Mouse (Mus musculus) stomach, embryonic 16.5 days (tissue): ENCODE results near the gene Sar1b. TPM values are rescaled to one million over a fixed set of nuclear protein-coding genes. Genes with fewer than 3 reads are reported as not detected.
"Not testable (repeated sequence)": the region's sequence is repeated elsewhere in the genome, so short reads cannot be mapped to it uniquely, and the experiment has no call there.

Source experiments
- ATAC-seq: fragments of 200-750 bp; cut with Nextera tagmentation; 2 replicates; pipeline ENCODE4 v1.8.0; 2017; ENCODE audit warnings: moderate number of reproducible peaks, moderate TSS enrichment; ENCODE audit not compliant: insufficient read depth, low FRiP score
- H3K27ac ChIP-seq: fragments of 300-500 bp; sonication (generic); 2 replicates; pipeline ENCODE4 v1.5.1; 2014; ENCODE audit warnings: low read length
- H3K27me3 ChIP-seq: fragments of 300-500 bp; sonication (generic); 2 replicates; pipeline ENCODE4 v1.6.1; 2014; ENCODE audit warnings: low read length, control low read depth, mixed read lengths; ENCODE audit not compliant: control insufficient read depth, insufficient read depth
- H3K36me3 ChIP-seq: fragments of 300-500 bp; sonication (generic); 2 replicates; pipeline ENCODE4 v1.6.1; 2014; ENCODE audit warnings: low read length; ENCODE audit not compliant: control insufficient read depth, insufficient read depth
- H3K4me1 ChIP-seq: fragments of 300-500 bp; sonication (generic); 2 replicates; pipeline ENCODE4 v1.6.1; 2014; ENCODE audit warnings: low read length, control low read depth, mixed read lengths; ENCODE audit not compliant: control insufficient read depth, insufficient read depth
- H3K4me2 ChIP-seq: fragments of 300-500 bp; sonication (generic); 2 replicates; pipeline ENCODE4 v1.6.1; 2014; ENCODE audit warnings: low read depth, low read length, mixed read lengths
- H3K4me3 ChIP-seq: fragments of 300-500 bp; sonication (generic); replicated peaks from 2 replicates; pipeline ENCODE4 v1.5.1; 2014; ENCODE audit warnings: mild to moderate bottlenecking, low read length
- H3K9ac ChIP-seq: fragments of 300-500 bp; sonication (generic); 2 replicates; pipeline ENCODE4 v1.6.1; 2014; ENCODE audit warnings: low read length
- H3K9me3 ChIP-seq: fragments of 300-500 bp; sonication (generic); replicated peaks from 2 replicates; pipeline ENCODE4 v1.6.1; 2016; ENCODE audit warnings: low read length, control low read depth; ENCODE audit not compliant: control insufficient read depth
- WGBS: fragments of 180-500 bp; shearing (Covaris S2); extraction: QIAGEN DNeasy Blood & Tissue Kit; methylation state at CpG from one replicate; pipeline ENCODE4 v1.1.7; 2014; 5-methylcytosine and 5-hydroxymethylcytosine counted together
- polyA plus RNA-seq: library from polyadenylated mRNA; unstranded; fragments of >200 nt; fragmentation: Nextera tagmentation; extraction: Ambion mirVana; gene quantifications from 2 replicates; pipeline ENCODE4 v1.2.1, GENCODE M21; 2015

The Sar1b gene
- 125 and 126 TPM in 2 replicates for polyA plus RNA-seq

- WGBS: under 1% methylated on average over 30 of the region's 30 CpGs
Measured at GRCm38 (mm10) chr11:51763213-51763907, at the start of gene Sar1b, which contains the start of gene Sec24a. Gene Sar1b (plus strand): TSS chr11:51763687. Gene Sec24a (minus strand): TSS chr11:51763634.

GRCm38 (mm10) chr11:51721066-51721465, 42.4 kb upstream of the Sar1b start:
- 88% methylated on average over 11 of the region's 11 CpGs for WGBS
- Histone ChIP-seq H3K4me3 (no peak overlapping the region), H3K4me2 (no peak overlapping the region), H3K27me3 (no peaks in the 10 kb centered on the region), H3K36me3 (peaks cover 24% of the 10 kb centered on the region), H3K9me3 (no peaks in the 10 kb centered on the region), H3K9ac (no peak overlapping the region), H3K4me1 (no peaks in the 10 kb centered on the region), H3K27ac (no peak overlapping the region)
- no peak for ATAC-seq

More at GRCm38 (mm10) chr11:51763213-51763907, at the start of gene Sar1b, which contains the start of gene Sec24a:
- H3K4me1 ChIP-seq: peaks cover 14% of the 10 kb centered on the region
- peak within 1 kb of the TSS; percentile 100 for H3K4me3 ChIP-seq
- no peak within 1 kb of the TSS; the same call in 1 of the 2 replicates for H3K27ac ChIP-seq
- no peaks in the 10 kb centered on the region for H3K9me3 ChIP-seq
- H3K36me3 ChIP-seq: no peaks in the 10 kb centered on the region
- ATAC-seq: peak; percentile 91
- peak within 1 kb of the TSS; percentile 82 for H3K4me2 ChIP-seq
- no peaks in the 10 kb centered on the region for H3K27me3 ChIP-seq
- peak within 1 kb of the TSS; percentile 95 for H3K9ac ChIP-seq

GRCm38 (mm10) chr11:51732883-51733282, 30.6 kb upstream of the Sar1b start:
- H3K27me3 ChIP-seq: no peaks in the 10 kb centered on the region
- no peaks in the 10 kb centered on the region for H3K9me3 ChIP-seq
- no peak for ATAC-seq
- H3K4me3 ChIP-seq: no peak overlapping the region
- H3K4me2 ChIP-seq: no peak overlapping the region
- peaks cover 12% of the 10 kb centered on the region for H3K36me3 ChIP-seq
- H3K4me1 ChIP-seq: no peaks in the 10 kb centered on the region
- WGBS: 69% methylated on average over 1 of the region's 1 CpGs
- H3K27ac ChIP-seq: no peak overlapping the region
- H3K9ac ChIP-seq: no peak overlapping the region

- not testable (repeated sequence) for H3K4me1 ChIP-seq, H3K27ac ChIP-seq, H3K9me3 ChIP-seq, H3K9ac ChIP-seq, H3K27me3 ChIP-seq, H3K4me3 ChIP-seq, ATAC-seq, H3K4me2 ChIP-seq
- peaks cover 10% of the 10 kb centered on the region for H3K36me3 ChIP-seq
- WGBS: 95% methylated on average over 11 of the region's 13 CpGs
Measured at GRCm38 (mm10) chr11:51734218-51734617, 29.3 kb upstream of the Sar1b start.

GRCm38 (mm10) chr11:51738651-51739403, 24.7 kb upstream of the Sar1b start:
- H3K27me3 ChIP-seq: no peaks in the 10 kb centered on the region
- no peak overlapping the region for H3K9ac ChIP-seq
- peaks cover 11% of the 10 kb centered on the region for H3K36me3 ChIP-seq
- no peaks in the 10 kb centered on the region for H3K9me3 ChIP-seq
- no peak overlapping the region for H3K4me3 ChIP-seq
- 77% methylated on average over 3 of the region's 3 CpGs for WGBS
- H3K27ac ChIP-seq: no peak overlapping the region
- no peak overlapping the region for H3K4me2 ChIP-seq
- ATAC-seq: 0 out of 2 replicates have a peak, but pooled peaks have one; percentile 56
- no peaks in the 10 kb centered on the region for H3K4me1 ChIP-seq

- Histone ChIP-seq H3K4me2 (no peak overlapping the region), H3K4me3 (no peak overlapping the region), H3K36me3 (peaks cover 7% of the 10 kb centered on the region; the same call in 1 of the 2 replicates), H3K27ac (no peak overlapping the region), H3K27me3 (no peaks in the 10 kb centered on the region), H3K9me3 (no peaks in the 10 kb centered on the region), H3K9ac (no peak overlapping the region), H3K4me1 (no peaks in the 10 kb centered on the region)
- WGBS: 92% methylated on average over 3 of the region's 3 CpGs
- no peak for ATAC-seq
Measured at GRCm38 (mm10) chr11:51740701-51741100, 22.8 kb upstream of the Sar1b start.

- no peak overlapping the region for H3K4me3 ChIP-seq
- no peak for ATAC-seq
- no peak overlapping the region for H3K4me2 ChIP-seq
- H3K27me3 ChIP-seq: no peaks in the 10 kb centered on the region
- H3K4me1 ChIP-seq: no peaks in the 10 kb centered on the region
- no peak overlapping the region for H3K9ac ChIP-seq
- WGBS: 20% methylated on average over 1 of the region's 1 CpGs
- H3K27ac ChIP-seq: no peak overlapping the region
- H3K9me3 ChIP-seq: no peaks in the 10 kb centered on the region; the same call in 1 of the 2 replicates
- H3K36me3 ChIP-seq: peaks cover 7% of the 10 kb centered on the region; the same call in 1 of the 2 replicates
Measured at GRCm38 (mm10) chr11:51746096-51746495, 17.4 kb upstream of the Sar1b start.

- H3K4me2 ChIP-seq, H3K9me3 ChIP-seq, H3K9ac ChIP-seq, H3K4me3 ChIP-seq, H3K27ac ChIP-seq, ATAC-seq, H3K27me3 ChIP-seq, H3K36me3 ChIP-seq: not testable (repeated sequence)
- H3K4me1 ChIP-seq: peaks cover 12% of the 10 kb centered on the region
- WGBS: 85% methylated on average over 6 of the region's 6 CpGs
Measured at GRCm38 (mm10) chr11:51751623-51752225, 11.8 kb upstream of the Sar1b start.
